In genomic region chr13:52024349-52024748, GRCm38 (mm10) we compare ENCODE assay signal across 7 mouse cellular contexts.
DNase-seq lines count a peak whose midpoint lies in the region; ATAC-seq and TF ChIP-seq lines count a peak whose summit lies in the region.

No protein-coding gene starts in this region.

- H3K4me1 ChIP-seq in heart, embryonic 12.5 days (replicated peaks) = peaks cover 38% of the 10 kb centered on the region
- peaks cover 17% of the 10 kb centered on the region; the same call in 1 of the 2 replicates for H3K4me1 ChIP-seq in kidney, postnatal 0 days (replicated peaks; ENCODE audit: insufficient read depth, low read length)
- H3K4me1 ChIP-seq in forebrain, embryonic 10.5 days = peaks cover 47% of the 10 kb centered on the region

- no peak overlapping the region for H3K27ac ChIP-seq in heart, embryonic 12.5 days (ENCODE audit: poor library complexity, severe bottlenecking)
- peak overlapping the region; percentile 55 for H3K27ac ChIP-seq in kidney, postnatal 0 days
- no peak overlapping the region; the same call in 1 of the 2 replicates for H3K27ac ChIP-seq in forebrain, embryonic 10.5 days

- no peak for ATAC-seq in heart, embryonic 12.5 days (ENCODE audit: insufficient number of reproducible peaks, low FRiP score)
- ATAC-seq in kidney, postnatal 0 days (replicated peaks; ENCODE audit: low FRiP score, low read depth) = peak; percentile 60; the same call in 1 of the 2 replicates

- TF ChIP-seq CTCF in kidney, postnatal 0 days (IDR thresholded peaks at IDR 0.05; ENCODE audit: low read depth) = no peak

- H3K36me3 ChIP-seq in heart, embryonic 12.5 days = no peaks in the 10 kb centered on the region
- H3K36me3 ChIP-seq in kidney, postnatal 0 days (ENCODE audit: insufficient read depth, low read length) = no peaks in the 10 kb centered on the region
- no peaks in the 10 kb centered on the region for H3K36me3 ChIP-seq in forebrain, embryonic 10.5 days (replicated peaks)

- H3K27me3 ChIP-seq in heart, embryonic 12.5 days (replicated peaks) = no peaks in the 10 kb centered on the region
- no peaks in the 10 kb centered on the region for H3K27me3 ChIP-seq in kidney, postnatal 0 days (ENCODE audit: insufficient read depth, low read length)
- peaks cover 17% of the 10 kb centered on the region for H3K27me3 ChIP-seq in forebrain, embryonic 10.5 days (ENCODE audit: poor library complexity, severe bottlenecking)

- WGBS in heart, embryonic 12.5 days = 22% methylated on average over 2 of the region's 2 CpGs
- WGBS in kidney, postnatal 0 days = 4% methylated on average over 2 of the region's 2 CpGs
- WGBS in forebrain, embryonic 10.5 days = 81% methylated on average over 2 of the region's 2 CpGs

- H3K9me3 ChIP-seq in heart, embryonic 12.5 days (replicated peaks) = no peaks in the 10 kb centered on the region
- no peaks in the 10 kb centered on the region for H3K9me3 ChIP-seq in kidney, postnatal 0 days (replicated peaks; ENCODE audit: low read length)
- H3K9me3 ChIP-seq in forebrain, embryonic 10.5 days = no peaks in the 10 kb centered on the region

- peak; percentile 76 for DNase-seq in MN1 (ENCODE audit: low spot score)
- DNase-seq in adrenal gland, adult 8-10 months = peak; percentile 74
- peak; percentile 57 for DNase-seq in kidney, postnatal 0 days (ENCODE audit: low spot score)
- DNase-seq in lung, postnatal 4 days = peak; percentile 73 to 84
- no peak for DNase-seq in right cerebral cortex, adult 2 months (ENCODE audit: low spot score in 2 of 2)
- DNase-seq in forebrain, embryonic 10.5 days (ENCODE audit: extremely low spot score, low spot score) = no peak

- H3K9ac ChIP-seq in heart, embryonic 12.5 days = no peak overlapping the region
- H3K9ac ChIP-seq in kidney, postnatal 0 days (ENCODE audit: low read depth, low read length) = no peak overlapping the region

- H3K4me3 ChIP-seq in heart, embryonic 12.5 days = no peak overlapping the region
- H3K4me3 ChIP-seq in kidney, postnatal 0 days (replicated peaks; ENCODE audit: low read depth, low read length) = no peak overlapping the region
- no peak overlapping the region for H3K4me3 ChIP-seq in forebrain, embryonic 10.5 days

- H3K4me2 ChIP-seq in heart, embryonic 12.5 days = peak overlapping the region; percentile 21; the same call in 1 of the 2 replicates
- H3K4me2 ChIP-seq in kidney, postnatal 0 days (ENCODE audit: low read length) = no peak overlapping the region

Comparison
In these comparisons a context has a peak if more than half of its experiments do, and no peak if none do; other contexts are left out.
1. DNase-seq: peak in MN1 (single experiment), adrenal gland, adult 8-10 months (single experiment), kidney, postnatal 0 days (single experiment) and lung, postnatal 4 days (2 of 2); none in right cerebral cortex, adult 2 months (0 of 2) and forebrain, embryonic 10.5 days (single experiment).